Mouse (Mus musculus) testis, adult 2 months (tissue): ENCODE measurements around the gene Nav2.

Source experiments
- CTCF ChIP-seq: fragments of 200-500 bp; IDR thresholded peaks from 2 replicates; pipeline ENCODE4 v1.5.1; 2012; ENCODE audit warnings: low read depth, mild to moderate bottlenecking, inconsistent platforms, low read length, moderate library complexity; ENCODE audit not compliant: control insufficient read depth, insufficient read depth, insufficient replicate concordance
- POLR2A ChIP-seq: fragments of 200-500 bp; IDR thresholded peaks from 2 replicates; pipeline ENCODE4 v1.6.1; 2012; ENCODE audit warnings: low read depth, mild to moderate bottlenecking, inconsistent platforms, low read length, moderate library complexity; ENCODE audit not compliant: control insufficient read depth

DNA sequence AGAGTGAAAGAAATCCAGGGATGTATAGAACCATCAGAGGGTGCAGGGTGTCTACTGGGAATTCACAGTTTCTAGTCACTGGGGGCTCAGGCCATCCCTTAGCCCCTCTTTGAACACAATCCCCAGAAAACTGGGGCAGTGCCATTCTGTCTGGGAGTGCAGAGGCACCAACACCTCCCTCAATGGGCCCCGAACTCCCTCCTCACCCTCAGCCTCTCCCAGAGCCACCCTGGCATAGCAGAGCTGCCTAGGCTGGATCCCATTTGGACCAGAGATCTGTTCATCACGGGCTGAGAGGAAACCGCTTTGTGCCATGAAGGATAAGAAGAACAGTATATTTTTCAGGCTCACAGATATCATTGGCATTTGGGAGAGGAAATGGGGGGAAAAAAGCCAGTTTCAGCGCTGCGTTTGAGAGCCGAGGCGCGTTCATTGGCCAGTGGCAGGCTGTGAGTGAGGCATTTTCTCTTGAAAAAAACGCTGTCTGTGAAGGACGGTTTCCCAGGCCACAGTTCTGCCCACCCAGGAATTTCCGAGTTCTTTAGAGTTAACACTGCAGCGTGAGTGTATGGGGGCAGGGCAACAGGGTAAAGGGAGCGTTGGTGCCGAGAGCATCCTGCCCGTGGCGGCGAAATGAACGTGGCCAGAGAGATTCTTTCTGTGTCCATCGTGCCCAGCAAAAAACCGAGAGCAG, 211.4 kb downstream of the Nav2 start:
- no peak for TF ChIP-seq POLR2A
- TF ChIP-seq CTCF = no peak
